Mouse (Mus musculus): ENCODE results near the gene Pfn4. TPM values are rescaled to one million over a fixed set of nuclear protein-coding genes. Genes with fewer than 3 reads are reported as not detected.
"Not testable (repeated sequence)": the region's sequence is repeated elsewhere in the genome, so short reads cannot be mapped to it uniquely, and the experiment has no call there.

Gene Pfn4
- total RNA-seq, 2 experiments from 2014 or later, result 0.86 to 1.1 TPM

DNA sequence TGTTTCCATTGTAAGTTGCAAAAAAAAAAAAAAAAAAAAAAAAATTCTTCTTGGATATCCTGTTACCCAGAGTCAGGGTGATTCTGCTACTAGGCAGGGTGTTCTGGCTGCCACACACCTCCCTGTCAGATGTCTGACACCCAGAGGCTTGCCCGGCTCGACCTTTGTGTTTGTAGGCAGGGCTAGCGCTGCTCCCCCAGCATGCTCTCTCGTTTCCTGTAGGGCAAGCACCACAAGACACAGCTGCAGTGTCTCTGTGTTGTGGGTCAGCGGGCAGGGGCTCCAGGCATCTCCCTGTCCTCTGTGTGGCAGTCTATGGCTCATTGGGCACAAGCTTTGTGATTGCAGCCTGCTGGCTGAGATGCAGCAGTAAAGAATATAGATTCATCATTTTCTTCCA is 14.8 kb downstream of the Pfn4 start:
- DNase-seq (ENCODE audit: low spot score in 2 of 2), result no peak

DNA sequence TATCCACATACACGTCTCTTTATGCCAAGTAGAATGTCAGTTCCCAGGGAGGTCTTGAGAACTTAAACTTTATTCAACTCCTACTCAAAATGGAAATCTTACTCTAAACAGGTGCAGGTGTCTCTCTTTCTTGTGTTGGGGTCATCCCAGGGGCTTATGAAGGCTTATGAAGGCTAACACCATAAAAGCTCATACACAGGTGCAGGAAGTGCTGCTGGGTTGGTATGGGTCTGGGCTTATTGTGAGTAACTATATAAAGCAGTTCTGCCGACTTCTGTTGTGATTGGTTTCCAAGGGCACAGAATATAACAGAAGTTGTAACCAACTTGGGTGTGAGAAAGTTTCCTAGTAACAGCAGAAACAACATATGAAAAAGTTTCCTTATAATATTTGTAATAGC is 15.6 kb downstream of the Pfn4 start:
- no peak for DNase-seq (ENCODE audit: low spot score in 2 of 2)

DNA sequence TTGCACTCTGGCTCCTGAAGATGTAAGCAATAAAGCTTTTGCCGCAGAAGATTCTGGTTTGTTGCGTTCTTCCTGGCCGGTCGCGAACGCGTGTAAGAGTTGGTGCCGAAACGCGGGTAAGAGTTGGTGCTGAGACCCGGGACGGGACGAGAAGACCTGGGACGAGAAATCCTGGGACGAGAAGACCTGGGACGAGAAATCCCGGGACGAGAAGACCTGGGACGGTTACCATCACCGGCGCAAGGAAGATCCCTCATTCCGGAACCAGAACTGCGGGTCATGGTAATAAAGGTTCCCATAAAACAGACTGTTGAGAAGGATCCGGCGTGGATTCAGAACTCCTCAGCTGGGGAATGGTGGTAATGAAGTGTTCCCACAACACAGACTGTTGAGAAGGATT is 19.3 kb downstream of the Pfn4 start:
- DNase-seq (ENCODE audit: low spot score in 2 of 2), result not testable (repeated sequence)

DNA sequence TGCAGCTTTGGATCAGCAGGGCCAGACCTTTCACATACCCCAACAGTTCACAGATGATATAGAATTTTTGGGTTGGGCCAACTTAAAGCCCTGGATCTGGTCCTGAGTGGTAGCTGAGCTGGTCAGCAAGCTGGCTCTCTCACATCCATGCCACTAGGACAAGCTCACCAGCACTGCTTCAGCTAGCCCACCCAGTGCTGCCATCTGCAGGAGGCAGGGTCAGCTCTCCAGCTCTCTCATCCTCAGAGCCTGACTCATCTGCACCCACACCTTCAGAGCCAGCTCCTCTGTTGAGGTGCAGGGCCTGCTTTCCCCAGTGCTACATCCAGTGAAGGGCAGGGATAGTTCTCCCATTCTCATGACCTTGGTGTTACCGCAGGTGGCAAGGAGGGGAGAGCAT is 24.9 kb downstream of the Pfn4 start:
- no peak for DNase-seq (ENCODE audit: low spot score in 2 of 2)

DNA sequence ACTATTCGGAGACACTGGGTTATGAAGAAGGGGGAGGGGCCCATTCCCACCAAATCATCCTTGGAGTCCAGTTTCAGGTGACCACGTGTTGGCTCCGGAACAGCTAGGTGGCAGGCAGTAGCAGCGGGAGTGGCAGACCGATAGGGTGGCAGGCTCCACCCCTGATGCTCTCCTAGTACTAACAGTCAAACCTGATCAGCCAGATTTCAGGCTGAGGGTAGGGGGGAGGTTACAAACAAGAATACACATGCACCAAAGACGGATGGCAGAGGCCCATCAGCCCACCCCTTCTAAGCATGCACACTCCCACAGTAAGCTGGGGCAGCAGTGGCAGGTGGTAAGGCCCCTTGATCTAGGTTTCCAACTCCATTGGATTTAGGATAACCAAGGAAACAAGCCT is 28.6 kb downstream of the Pfn4 start:
- not testable (repeated sequence) for DNase-seq (ENCODE audit: low spot score in 2 of 2)

DNA sequence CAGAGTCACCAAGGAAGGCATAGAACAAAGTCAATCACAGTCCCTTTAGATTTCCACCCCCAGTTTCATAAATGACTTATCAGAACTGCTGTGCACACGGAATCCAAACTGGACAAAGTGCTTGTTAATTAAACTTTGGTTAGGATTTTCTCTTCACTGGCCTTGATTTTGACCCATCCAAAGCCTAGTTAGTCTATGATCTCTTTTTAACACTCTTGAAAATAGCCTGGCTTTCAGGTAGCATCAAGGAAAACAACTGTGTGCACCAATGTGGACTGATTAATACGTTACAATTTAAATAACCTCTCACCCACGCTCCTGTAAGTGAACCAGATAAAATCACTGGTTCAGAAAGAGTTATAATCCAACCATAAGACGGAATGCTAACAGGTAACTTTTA is 42.2 kb downstream of the Pfn4 start:
- DNase-seq (ENCODE audit: low spot score in 2 of 2), result no peak

DNA sequence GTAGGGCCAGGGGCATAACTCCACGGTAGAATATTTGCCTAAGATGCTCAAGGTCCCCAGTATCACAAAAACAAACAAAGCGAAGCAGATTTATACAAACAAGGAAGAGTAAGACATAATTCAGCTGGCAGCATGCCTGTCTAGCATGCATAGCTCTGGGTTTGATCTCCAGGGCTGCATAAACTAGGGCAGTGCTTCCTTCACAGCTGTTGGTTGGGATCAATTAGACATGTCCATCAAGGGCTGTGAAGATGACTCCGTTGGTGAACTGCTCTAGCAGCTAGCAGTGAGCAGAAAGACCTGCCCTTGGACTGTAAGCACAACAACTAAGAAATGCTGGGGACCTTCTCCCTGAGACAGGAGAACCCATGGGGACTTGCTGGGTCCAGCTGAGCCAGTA is 42.9 kb downstream of the Pfn4 start:
- DNase-seq (ENCODE audit: low spot score in 2 of 2), result no peak

DNA sequence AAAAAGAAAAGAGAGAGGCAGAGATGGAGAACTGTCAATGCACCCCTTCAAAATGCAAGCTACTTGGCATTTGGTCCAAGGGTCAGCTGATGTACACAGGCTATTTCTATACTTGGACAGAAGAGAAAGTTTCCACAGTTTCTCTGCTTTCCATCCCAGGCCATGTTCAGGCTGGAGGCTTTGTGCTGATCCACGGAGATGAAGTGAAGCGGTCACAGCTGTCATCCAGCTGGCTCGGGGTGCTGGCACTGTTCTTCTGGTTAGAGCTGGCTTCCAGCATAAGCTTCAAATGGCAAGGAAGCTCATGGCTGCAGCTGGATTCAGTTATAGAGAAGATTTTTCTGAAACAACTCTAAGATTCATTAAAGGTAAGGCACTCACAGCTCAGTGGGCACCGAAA is 44.8 kb downstream of the Pfn4 start:
- DNase-seq (ENCODE audit: low spot score in 2 of 2), result no peak

DNA sequence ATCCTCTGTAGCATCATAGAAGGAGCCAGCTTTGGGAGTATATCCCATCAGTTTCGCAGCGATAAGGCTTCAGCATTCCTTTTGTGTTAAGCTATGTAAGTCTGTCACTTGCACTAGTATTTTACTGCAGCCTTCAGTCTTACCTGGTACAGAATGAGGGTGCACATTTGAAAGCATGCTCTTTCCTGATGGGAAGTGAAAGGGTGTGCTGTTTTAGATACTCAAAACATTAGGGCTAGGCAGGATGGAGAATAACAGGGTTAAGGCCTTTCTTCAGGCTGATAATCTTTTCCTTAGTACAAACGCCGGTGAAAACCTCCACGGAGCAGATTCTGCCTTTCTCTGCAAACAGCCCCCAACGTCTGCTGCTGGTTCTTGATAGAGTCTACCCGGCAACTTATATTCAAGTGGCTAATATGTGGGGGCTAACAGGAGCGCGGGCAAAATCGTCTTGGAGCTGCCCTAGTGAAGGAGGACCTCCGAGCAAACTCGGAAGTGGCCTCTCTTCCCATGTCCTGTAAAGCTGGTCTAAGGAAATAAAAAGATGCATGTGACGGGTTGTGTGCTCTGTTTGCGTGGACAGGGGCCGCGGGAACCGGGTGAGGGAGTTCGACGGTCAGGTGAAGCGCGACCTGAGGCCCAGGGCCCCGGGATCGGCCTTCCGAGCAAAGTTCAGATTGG is 48.0 kb downstream of the Pfn4 start:
- no peak for DNase-seq (ENCODE audit: low spot score in 2 of 2)

DNA sequence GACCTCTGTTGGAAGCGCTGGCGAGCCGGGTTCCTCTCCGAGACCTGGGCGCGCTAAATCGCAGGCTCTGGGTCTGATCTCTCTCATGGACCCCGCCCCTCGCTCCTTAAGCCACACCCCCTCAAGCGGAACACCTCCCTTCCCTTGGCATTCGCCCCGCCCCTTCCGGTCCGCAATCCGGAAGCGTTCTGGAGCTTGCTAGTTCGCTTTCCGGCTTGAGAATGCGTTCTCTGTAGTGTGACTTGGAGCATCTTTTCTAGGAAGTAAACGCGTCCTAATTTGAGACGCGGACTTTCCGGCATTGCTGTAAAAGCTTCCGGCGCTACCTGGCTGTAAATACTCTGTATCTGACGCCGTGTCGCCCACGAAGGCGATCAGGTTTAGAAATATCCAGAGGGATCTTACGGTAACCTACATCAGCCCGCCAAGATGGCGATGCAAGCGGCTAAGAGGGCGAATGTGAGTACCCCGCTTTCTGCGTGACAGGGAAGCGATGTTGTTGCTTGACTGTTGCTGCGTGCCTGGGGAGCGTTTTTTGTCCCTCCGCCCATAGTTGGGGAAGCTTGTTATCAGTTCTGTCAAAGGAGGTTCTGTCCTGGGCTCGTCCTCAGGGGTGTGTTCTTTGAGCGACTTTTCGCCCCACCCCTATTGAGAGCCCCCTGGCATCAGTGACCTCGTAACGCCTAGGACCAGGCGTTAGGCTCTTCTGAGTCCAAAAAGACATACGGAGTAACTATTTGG is 48.7 kb downstream of the Pfn4 start, which contains the start of gene Sf3b6:
Gene Sf3b6 (plus strand): TSS at position 184 of the 741 bp plus-strand sequence.
- DNase-seq (ENCODE audit: low spot score in 2 of 2), result peak; percentile 96 to 97

DNA sequence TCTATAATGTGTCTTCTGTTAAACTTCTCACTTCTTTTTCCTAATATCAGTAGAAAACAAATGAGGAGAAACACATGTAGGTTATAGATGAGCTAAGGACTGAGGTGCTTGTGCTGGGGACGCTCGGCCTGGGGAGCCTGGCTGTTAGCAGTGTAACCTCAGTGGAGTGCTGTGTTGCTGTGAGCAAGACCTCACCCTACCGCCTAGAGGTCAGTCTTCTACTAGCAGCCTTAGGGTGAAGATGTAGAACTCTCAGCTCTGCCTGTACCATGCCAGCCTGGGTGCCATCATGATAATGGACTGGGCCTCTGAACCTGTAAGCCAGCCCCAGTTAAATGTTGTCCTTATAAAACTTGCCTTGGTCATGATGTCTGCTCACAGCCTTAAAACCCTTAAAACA is 58.4 kb downstream of the Pfn4 start:
- DNase-seq (ENCODE audit: low spot score in 2 of 2), result no peak

Other genes starting within 250 kb of the Pfn4 start
- 10 to 100 TPM; 50.0 to 58.8 TPM for gene Itsn2, start 176.4 kb upstream of the Pfn4 start, total RNA-seq (2021)
- not detected for gene Gm3625, start 176.1 kb upstream of the Pfn4 start, total RNA-seq (2021)
- gene Fam228a, start 30.6 kb upstream of the Pfn4 start, total RNA-seq (2021), result under 1 TPM; 0.19 to 0.27 TPM
- gene Fam228b, start 245 bp downstream of the Pfn4 start, total RNA-seq (2021), result 1 to 10 TPM; 3.3 to 6.1 TPM
- 100 to 1,000 TPM in 1 of 2 experiments, 10 to 100 TPM in 1; 94.2 to 110 TPM for gene Sf3b6, start 48.5 kb downstream of the Pfn4 start, total RNA-seq (2021)
- 1 to 10 TPM; 4.4 to 7.7 TPM for gene Fkbp1b, start 72.6 kb downstream of the Pfn4 start, total RNA-seq (2021)
- gene Wdcp, start 74.3 kb downstream of the Pfn4 start, total RNA-seq (2021), result 1 to 10 TPM; 8.5 to 8.9 TPM
- gene Mfsd2b, start 105.3 kb downstream of the Pfn4 start, total RNA-seq (2021), result under 1 TPM; 0.89 to 0.99 TPM
- gene Ubxn2a, start 138.7 kb downstream of the Pfn4 start, total RNA-seq (2021), result 10 to 100 TPM; 56.2 to 65.5 TPM
- 10 to 100 TPM; 20.6 to 25.2 TPM for gene Atad2b, start 148.3 kb downstream of the Pfn4 start, total RNA-seq (2021)

Data from adrenal gland, adult 18-20 months (tissue).